Mouse (Mus musculus) midbrain, embryonic 16.5 days (tissue): ENCODE measurements around the gene Sdha. TPM values are rescaled to one million over a fixed set of nuclear protein-coding genes. Genes with fewer than 3 reads are reported as not detected.
A peak's percentile ranks its signal among the peaks of the same experiment; 100 is the strongest.

Source experiments
- ATAC-seq: fragments of 200-750 bp; cut with Nextera tagmentation; 2 replicates; pipeline ENCODE4 v1.8.0; 2017; ENCODE audit warnings: moderate TSS enrichment
- H3K27ac ChIP-seq: fragments of 300-500 bp; sonication (generic); 2 replicates; pipeline ENCODE4 v1.5.1; 2014; ENCODE audit warnings: mild to moderate bottlenecking, low read length, mixed read lengths
- H3K27me3 ChIP-seq: fragments of 300-500 bp; sonication (generic); 2 replicates; pipeline ENCODE4 v1.6.1; 2014; ENCODE audit warnings: low read depth, low read length, mixed read lengths; ENCODE audit not compliant: control insufficient read depth, insufficient read depth
- H3K36me3 ChIP-seq: fragments of 300-500 bp; sonication (generic); 2 replicates; pipeline ENCODE4 v1.6.1; 2014; ENCODE audit warnings: mild to moderate bottlenecking, low read length, moderate library complexity, mixed read lengths; ENCODE audit not compliant: control insufficient read depth, insufficient read depth
- H3K4me1 ChIP-seq: fragments of 300-500 bp; sonication (generic); 2 replicates; pipeline ENCODE4 v1.6.1; 2014; ENCODE audit warnings: mild to moderate bottlenecking, low read length, mixed read lengths; ENCODE audit not compliant: control insufficient read depth, insufficient read depth
- H3K4me2 ChIP-seq: fragments of 300-500 bp; sonication (generic); 2 replicates; pipeline ENCODE4 v1.6.1; 2014; ENCODE audit warnings: mild to moderate bottlenecking, low read length, mixed read lengths
- H3K4me3 ChIP-seq: fragments of 300-500 bp; sonication (generic); 2 replicates; pipeline ENCODE4 v1.5.1; 2014; ENCODE audit warnings: low read depth, mild to moderate bottlenecking, low read length, moderate library complexity, mixed read lengths
- H3K9ac ChIP-seq: fragments of 300-500 bp; sonication (generic); 2 replicates; pipeline ENCODE4 v1.6.1; 2014; ENCODE audit warnings: low read depth, low read length, mixed read lengths
- H3K9me3 ChIP-seq: fragments of 300-500 bp; sonication (generic); replicated peaks from 2 replicates; pipeline ENCODE4 v1.6.1; 2014; ENCODE audit warnings: mild to moderate bottlenecking, low read length, mixed read lengths; ENCODE audit not compliant: control insufficient read depth, poor library complexity, severe bottlenecking
- WGBS: fragments of 180-500 bp; shearing (Covaris S2); extraction: QIAGEN DNeasy Blood & Tissue Kit; methylation state at CpG from one replicate; pipeline ENCODE4 v1.1.7; 2014; 5-methylcytosine and 5-hydroxymethylcytosine counted together
- polyA plus RNA-seq: library from polyadenylated mRNA; unstranded; fragments of >200 nt; fragmentation: Nextera tagmentation; extraction: Ambion mirVana; gene quantifications from 2 replicates; pipeline ENCODE4 v1.2.1, GENCODE M21; 2015

The Sdha gene
- polyA plus RNA-seq, 1 experiment from 2014 or later: 238 TPM

- Histone ChIP-seq H3K4me3 (no peak overlapping the region), H3K36me3 (0 out of 2 replicates have a peak, but pooled peaks cover 3% of the 10 kb centered on the region), H3K9ac (no peak overlapping the region), H3K27me3 (no peaks in the 10 kb centered on the region), H3K4me2 (no peak overlapping the region), H3K27ac (no peak overlapping the region), H3K9me3 (no peaks in the 10 kb centered on the region), H3K4me1 (peaks cover 13% of the 10 kb centered on the region)
- ATAC-seq: no peak
- 95% methylated on average over 3 of the region's 3 CpGs for WGBS
Measured at GRCm38 (mm10) chr13:74314616-74315015, 35.5 kb downstream of the Sdha start.

- Histone ChIP-seq H3K27me3 (no peaks in the 10 kb centered on the region), H3K9ac (no peak overlapping the region), H3K4me3 (no peak overlapping the region), H3K36me3 (peaks cover 27% of the 10 kb centered on the region), H3K4me1 (no peaks in the 10 kb centered on the region), H3K9me3 (no peaks in the 10 kb centered on the region), H3K4me2 (no peak overlapping the region), H3K27ac (no peak overlapping the region)
- WGBS: 97% methylated on average over 1 of the region's 1 CpGs
- no peak for ATAC-seq
Measured at GRCm38 (mm10) chr13:74305780-74306179, 44.3 kb downstream of the Sdha start.

GRCm38 (mm10) chr13:74305380-74305779 is 44.7 kb downstream of the Sdha start:
- Histone ChIP-seq H3K4me1 (no peaks in the 10 kb centered on the region), H3K27ac (no peak overlapping the region), H3K9ac (no peak overlapping the region), H3K9me3 (no peaks in the 10 kb centered on the region), H3K4me2 (no peak overlapping the region), H3K4me3 (no peak overlapping the region), H3K27me3 (no peaks in the 10 kb centered on the region), H3K36me3 (peaks cover 26% of the 10 kb centered on the region)
- WGBS: 93% methylated on average over 6 of the region's 6 CpGs
- ATAC-seq: no peak

- ATAC-seq: no peak
- Histone ChIP-seq H3K36me3 (peaks cover 23% of the 10 kb centered on the region), H3K27me3 (no peaks in the 10 kb centered on the region), H3K9me3 (no peaks in the 10 kb centered on the region), H3K4me1 (no peaks in the 10 kb centered on the region), H3K4me3 (no peak overlapping the region), H3K9ac (no peak overlapping the region), H3K27ac (no peak overlapping the region), H3K4me2 (no peak overlapping the region)
- 83% methylated on average over 10 of the region's 10 CpGs for WGBS
Measured at GRCm38 (mm10) chr13:74302050-74303037, 47.7 kb downstream of the Sdha start.

GRCm38 (mm10) chr13:74301607-74301984 is 48.5 kb downstream of the Sdha start:
- no peak overlapping the region for H3K9ac ChIP-seq
- no peaks in the 10 kb centered on the region for H3K4me1 ChIP-seq
- no peak overlapping the region for H3K27ac ChIP-seq
- peak; percentile 67 for ATAC-seq
- H3K9me3 ChIP-seq: no peaks in the 10 kb centered on the region
- no peaks in the 10 kb centered on the region for H3K27me3 ChIP-seq
- H3K36me3 ChIP-seq: peaks cover 23% of the 10 kb centered on the region
- H3K4me3 ChIP-seq: no peak overlapping the region
- H3K4me2 ChIP-seq: no peak overlapping the region
- 78% methylated on average over 6 of the region's 6 CpGs for WGBS

GRCm38 (mm10) chr13:74300925-74301606 is 49.0 kb downstream of the Sdha start:
- Histone ChIP-seq H3K4me1 (no peaks in the 10 kb centered on the region), H3K9me3 (no peaks in the 10 kb centered on the region), H3K4me2 (no peak overlapping the region), H3K4me3 (no peak overlapping the region), H3K27ac (no peak overlapping the region), H3K9ac (no peak overlapping the region), H3K27me3 (no peaks in the 10 kb centered on the region), H3K36me3 (peaks cover 23% of the 10 kb centered on the region)
- WGBS: 47% methylated on average over 4 of the region's 4 CpGs
- ATAC-seq: peak; percentile 89

- H3K27me3 ChIP-seq: peaks cover 12% of the 10 kb centered on the region
- H3K4me2 ChIP-seq: no peak overlapping the region
- WGBS: 80% methylated on average over 7 of the region's 7 CpGs
- no peaks in the 10 kb centered on the region for H3K36me3 ChIP-seq
- H3K9ac ChIP-seq: no peak overlapping the region
- H3K27ac ChIP-seq: no peak overlapping the region
- ATAC-seq: no peak
- H3K4me3 ChIP-seq: no peak overlapping the region
- H3K9me3 ChIP-seq: no peaks in the 10 kb centered on the region
- H3K4me1 ChIP-seq: no peaks in the 10 kb centered on the region; the same call in 1 of the 2 replicates
Measured at GRCm38 (mm10) chr13:74296376-74296775, 53.7 kb downstream of the Sdha start.

GRCm38 (mm10) chr13:74292167-74292566 is 57.9 kb downstream of the Sdha start, which contains the start of gene Ahrr:
Gene Ahrr (minus strand): TSS chr13:74292331.
- Histone ChIP-seq H3K36me3 (no peaks in the 10 kb centered on the region), H3K27ac (no peak within 1 kb of the TSS), H3K4me3 (peak within 1 kb of the TSS; percentile 27), H3K4me2 (peak within 1 kb of the TSS; percentile 64), H3K4me1 (no peaks in the 10 kb centered on the region; the same call in 1 of the 2 replicates), H3K9ac (peak within 1 kb of the TSS; percentile 46; the same call in 1 of the 2 replicates), H3K27me3 (peaks cover 12% of the 10 kb centered on the region), H3K9me3 (no peaks in the 10 kb centered on the region)
- 1% methylated on average over 27 of the region's 27 CpGs for WGBS
- no peak for ATAC-seq

GRCm38 (mm10) chr13:74289646-74290045 is 60.4 kb downstream of the Sdha start:
- H3K4me3 ChIP-seq: no peak overlapping the region
- H3K27me3 ChIP-seq: peaks cover 12% of the 10 kb centered on the region
- no peak for ATAC-seq
- H3K27ac ChIP-seq: no peak overlapping the region
- no peak overlapping the region for H3K4me2 ChIP-seq
- H3K9ac ChIP-seq: no peak overlapping the region
- no peaks in the 10 kb centered on the region for H3K36me3 ChIP-seq
- 82% methylated on average over 5 of the region's 5 CpGs for WGBS
- no peaks in the 10 kb centered on the region for H3K9me3 ChIP-seq
- no peaks in the 10 kb centered on the region; the same call in 1 of the 2 replicates for H3K4me1 ChIP-seq
